Mouse (Mus musculus) lung, adult 2 months (tissue): ENCODE data around the gene Btnl1. TPM values are rescaled to one million over a fixed set of nuclear protein-coding genes. Genes with fewer than 3 reads are reported as not detected.

Experiments used
- DNase-seq: peaks from one replicate; pipeline ENCODE4 v3.0.0; 2022
- H3K4me1 ChIP-seq: fragments of 200-500 bp; 2 replicates; pipeline ENCODE4 v1.6.1; 2011; ENCODE audit warnings: low read length; ENCODE audit not compliant: control insufficient read depth, insufficient read depth
- H3K4me3 ChIP-seq: fragments of 200-500 bp; replicated peaks from 2 replicates; pipeline ENCODE3; 2011; ENCODE audit warnings: low read depth, mild to moderate bottlenecking, control low read depth, low read length; ENCODE audit errors: extremely low read depth
- CTCF ChIP-seq: fragments of 200-500 bp; IDR thresholded peaks from 2 replicates; pipeline ENCODE4 v1.5.1; 2011; ENCODE audit warnings: mild to moderate bottlenecking, low read length, control low read depth; ENCODE audit not compliant: insufficient read depth
- POLR2A ChIP-seq: fragments of 200-500 bp; IDR thresholded peaks from 2 replicates; pipeline ENCODE4 v1.6.1; 2011; ENCODE audit warnings: low read depth, mild to moderate bottlenecking, control low read depth, low read length, borderline replicate concordance; ENCODE audit errors: extremely low read depth
- WGBS: fragments of 180-500 bp; shearing (Covaris S2); methylation state at CpG from one replicate; pipeline ENCODE4 v1.1.7; 2018; 5-methylcytosine and 5-hydroxymethylcytosine counted together
- polyA plus RNA-seq: library from polyadenylated mRNA; depleted of rRNA; stranded (reverse); fragments of >200 nt; gene quantifications from 2 replicates; pipeline ENCODE4 v1.2.3, GENCODE M21; 2012

Btnl1 gene
- polyA plus RNA-seq, 1 experiment: 0.06 TPM

- no peaks in the 10 kb centered on the region for H3K4me1 ChIP-seq
- TF ChIP-seq CTCF: no peak
- no peak overlapping the region for H3K4me3 ChIP-seq
- DNase-seq: no peak
- WGBS: 64% methylated on average over 11 of the region's 11 CpGs
These were observed 4.9 kb downstream of the Btnl1 start for GRCm38 (mm10) chr17:34381876-34382275.

DNA sequence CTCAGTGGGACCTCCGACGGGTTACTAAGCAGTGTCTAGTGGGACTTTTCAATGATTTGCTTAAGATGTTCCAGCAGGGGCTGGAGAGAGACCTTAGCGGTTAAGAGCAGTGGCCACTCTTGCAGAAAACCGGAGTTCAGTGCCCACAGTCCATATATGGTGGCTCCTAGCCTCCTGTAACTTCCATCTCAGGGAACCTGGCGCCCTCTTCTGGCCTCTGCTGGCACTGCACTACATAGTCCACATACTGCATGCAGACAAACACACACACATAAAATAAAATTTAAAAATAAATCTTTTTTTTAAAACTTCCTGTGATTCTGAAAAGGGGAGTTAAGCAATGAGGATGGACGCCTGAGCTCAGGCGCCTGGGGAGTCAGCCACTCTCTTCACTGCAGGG is 6.3 kb downstream of the Btnl1 start:
- no peak overlapping the region for H3K4me3 ChIP-seq
- no peak for DNase-seq
- TF ChIP-seq CTCF (0 out of 2 replicates have a peak, but pooled peaks have one; percentile 12), POLR2A (no peak)
- H3K4me1 ChIP-seq: no peaks in the 10 kb centered on the region
- WGBS: 73% methylated on average over 7 of the region's 7 CpGs

DNA sequence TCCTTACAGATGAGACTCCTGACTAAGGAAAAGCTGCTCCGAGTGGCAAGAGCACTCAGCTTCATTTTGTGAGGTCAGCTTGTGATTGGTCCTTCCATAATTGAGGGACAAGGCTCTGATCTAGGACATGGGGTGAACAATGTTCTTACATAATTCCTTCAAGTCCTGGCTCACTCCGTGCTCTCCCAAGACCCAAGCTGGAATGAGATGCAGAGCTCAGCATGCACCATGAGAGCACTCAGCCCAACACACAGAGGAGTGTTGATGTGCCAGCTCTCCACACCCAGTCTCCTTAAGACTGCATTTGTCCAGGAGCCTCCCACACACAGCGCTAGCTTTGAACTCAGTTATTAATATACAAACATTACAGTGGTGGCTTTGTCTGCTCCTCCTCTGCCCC is 7.8 kb downstream of the Btnl1 start:
- TF ChIP-seq CTCF (no peak), POLR2A (no peak)
- Histone ChIP-seq H3K4me3 (no peak overlapping the region), H3K4me1 (no peaks in the 10 kb centered on the region)
- DNase-seq: no peak
- WGBS: 42% methylated on average over 3 of the region's 3 CpGs

- DNase-seq: no peak
- 70% methylated on average over 2 of the region's 2 CpGs for WGBS
- Histone ChIP-seq H3K4me1 (no peaks in the 10 kb centered on the region), H3K4me3 (no peak overlapping the region)
- TF ChIP-seq POLR2A (no peak), CTCF (no peak)
These were observed 9.7 kb downstream of the Btnl1 start for GRCm38 (mm10) chr17:34386656-34387055.

DNA sequence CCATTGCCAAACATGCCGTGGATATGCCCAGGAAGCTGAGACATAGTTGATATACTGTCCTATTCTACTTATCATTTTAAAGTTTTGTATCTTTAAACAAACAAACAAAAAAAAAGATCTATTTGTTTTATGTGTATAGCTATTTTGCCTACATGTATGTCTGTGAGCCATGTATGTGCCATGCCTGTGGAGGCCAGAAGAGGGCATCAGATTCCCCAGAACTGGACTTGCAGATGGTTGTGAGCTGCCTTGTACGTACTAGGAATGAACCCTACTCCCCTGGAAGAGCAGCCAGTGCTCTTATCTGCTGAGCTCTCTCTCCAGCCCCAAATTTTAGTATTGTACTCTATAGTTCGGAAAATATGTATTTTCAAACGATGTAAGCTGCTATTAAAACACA is 11.6 kb downstream of the Btnl1 start:
- WGBS: 30% methylated on average over 4 of the region's 4 CpGs
- H3K4me3 ChIP-seq: no peak overlapping the region
- no peak for TF ChIP-seq POLR2A
- peak; percentile 87 for TF ChIP-seq CTCF
- peak; percentile 28 for DNase-seq
- H3K4me1 ChIP-seq: peaks cover 2% of the 10 kb centered on the region; the same call in 1 of the 2 replicates

- no peak for DNase-seq
- Histone ChIP-seq H3K4me3 (no peak overlapping the region), H3K4me1 (peaks cover 2% of the 10 kb centered on the region; the same call in 1 of the 2 replicates)
- 47% methylated on average over 7 of the region's 7 CpGs for WGBS
- TF ChIP-seq CTCF: no peak
- TF ChIP-seq POLR2A: no peak
These were observed 14.6 kb downstream of the Btnl1 start for GRCm38 (mm10) chr17:34391507-34391906.

- Histone ChIP-seq H3K4me1 (peaks cover 2% of the 10 kb centered on the region; the same call in 1 of the 2 replicates), H3K4me3 (peak overlapping the region; percentile 13)
- peak; percentile 12 for DNase-seq
- TF ChIP-seq POLR2A: no peak
- TF ChIP-seq CTCF: no peak
- under 1% methylated on average over 24 of the region's 24 CpGs for WGBS
These were observed 15.4 kb downstream of the Btnl1 start for GRCm38 (mm10) chr17:34392321-34392720.

DNA sequence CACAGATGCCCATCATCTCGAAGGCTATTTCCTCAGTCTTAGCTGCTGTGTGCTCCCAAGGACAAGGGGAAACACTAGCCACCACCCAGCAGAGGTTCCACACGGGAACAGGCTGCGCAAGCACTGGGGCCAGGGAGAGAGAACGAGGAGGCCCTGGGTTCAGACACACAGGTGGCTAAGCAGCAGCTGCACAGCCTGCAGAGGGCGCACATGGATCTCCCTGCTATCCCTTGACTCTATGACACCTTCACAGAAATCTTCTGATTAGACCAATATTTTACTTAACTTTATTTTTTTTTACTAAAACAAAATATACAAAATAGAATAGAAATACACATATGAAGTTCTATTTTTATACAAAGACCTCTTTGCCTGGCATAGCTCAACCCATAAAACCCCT is 20.4 kb downstream of the Btnl1 start:
- DNase-seq: no peak
- TF ChIP-seq POLR2A (no peak), CTCF (peak; percentile 42; the same call in 1 of the 2 replicates)
- H3K4me3 ChIP-seq: no peak overlapping the region
- WGBS: 56% methylated on average over 5 of the region's 5 CpGs
- peaks cover 3% of the 10 kb centered on the region; the same call in 1 of the 2 replicates for H3K4me1 ChIP-seq

DNA sequence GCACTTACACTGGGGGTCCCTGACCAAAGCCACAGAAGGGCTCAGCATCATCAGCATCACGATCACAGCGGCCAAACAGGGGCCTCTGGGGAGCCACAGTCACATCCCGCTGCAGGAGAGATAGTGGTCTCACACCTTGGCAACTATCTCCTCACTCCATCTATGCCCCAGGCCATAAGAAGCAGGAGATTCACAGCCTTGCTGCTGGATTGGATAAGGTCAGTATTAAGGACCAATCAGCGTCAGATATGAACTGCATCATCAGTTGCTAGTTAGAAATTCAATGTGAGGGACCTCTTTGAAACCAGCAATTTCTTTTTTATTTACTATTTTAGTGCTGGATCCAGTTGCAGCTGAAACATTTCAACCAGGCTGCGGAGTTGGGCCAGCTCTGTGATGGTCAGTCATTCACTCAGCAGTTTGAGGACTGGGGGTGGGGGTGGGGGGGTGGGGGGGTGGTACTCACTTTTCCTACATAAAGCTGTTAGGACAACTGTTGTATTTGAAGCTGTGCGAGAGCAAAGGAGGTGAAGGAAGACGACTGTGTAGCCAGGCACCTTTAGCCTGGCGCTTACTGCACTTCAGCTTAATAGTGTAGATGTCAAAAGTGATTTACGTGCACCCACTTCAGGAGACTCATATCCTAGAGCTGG is 21.3 kb downstream of the Btnl1 start:
- WGBS: 10% methylated on average over 9 of the region's 9 CpGs
- peak overlapping the region; percentile 44 for H3K4me3 ChIP-seq
- H3K4me1 ChIP-seq: peaks cover 3% of the 10 kb centered on the region; the same call in 1 of the 2 replicates
- DNase-seq: peak; percentile 11
- TF ChIP-seq CTCF: no peak
- TF ChIP-seq POLR2A: no peak

- TF ChIP-seq POLR2A (peak; percentile 71; the same call in 1 of the 2 replicates), CTCF (no peak)
- H3K4me3 ChIP-seq: peak within 1 kb of the TSS; percentile 65
- peak; percentile 69 for DNase-seq
- WGBS: under 1% methylated on average over 34 of the region's 34 CpGs
- H3K4me1 ChIP-seq: peaks cover 3% of the 10 kb centered on the region; the same call in 1 of the 2 replicates
These were observed 21.9 kb downstream of the Btnl1 start, which contains the start of gene BC051142 for GRCm38 (mm10) chr17:34398711-34399393. TSS of gene BC051142 (plus strand) at chr17:34398820.
